Mouse (Mus musculus) gastrocnemius, adult 2 months (tissue): ENCODE measurements at regions not wholly inside any gene's neighbourhood (a gene's known extent, or its start where the extent isn't known, plus 50 kb on each side); places are given as distances from the start of the nearest gene placed in this dataset.

Source experiments
- DNase-seq: peaks from one replicate; pipeline ENCODE4 v3.0.0; 2022
- H3K27ac ChIP-seq: fragments of 200-600 bp; 2 replicates; pipeline ENCODE4 v1.8.1; 2022; ENCODE audit warnings: mild to moderate bottlenecking
- H3K4me3 ChIP-seq: fragments of 200-600 bp; 2 replicates; pipeline ENCODE4 v1.8.1; 2022; ENCODE audit warnings: mild to moderate bottlenecking, moderate library complexity
- CTCF ChIP-seq: fragments of 200-600 bp; IDR thresholded peaks from 2 replicates; pipeline ENCODE4 v1.8.1; 2022; ENCODE audit warnings: antibody characterized with exemption, mild to moderate bottlenecking, moderate library complexity
- intact Hi-C: fragments of 180-260 bp; cut with DNase I; formaldehyde crosslinking; loops from one replicate; pipeline ENCODE4 v1.15.1; 2025

DNA sequence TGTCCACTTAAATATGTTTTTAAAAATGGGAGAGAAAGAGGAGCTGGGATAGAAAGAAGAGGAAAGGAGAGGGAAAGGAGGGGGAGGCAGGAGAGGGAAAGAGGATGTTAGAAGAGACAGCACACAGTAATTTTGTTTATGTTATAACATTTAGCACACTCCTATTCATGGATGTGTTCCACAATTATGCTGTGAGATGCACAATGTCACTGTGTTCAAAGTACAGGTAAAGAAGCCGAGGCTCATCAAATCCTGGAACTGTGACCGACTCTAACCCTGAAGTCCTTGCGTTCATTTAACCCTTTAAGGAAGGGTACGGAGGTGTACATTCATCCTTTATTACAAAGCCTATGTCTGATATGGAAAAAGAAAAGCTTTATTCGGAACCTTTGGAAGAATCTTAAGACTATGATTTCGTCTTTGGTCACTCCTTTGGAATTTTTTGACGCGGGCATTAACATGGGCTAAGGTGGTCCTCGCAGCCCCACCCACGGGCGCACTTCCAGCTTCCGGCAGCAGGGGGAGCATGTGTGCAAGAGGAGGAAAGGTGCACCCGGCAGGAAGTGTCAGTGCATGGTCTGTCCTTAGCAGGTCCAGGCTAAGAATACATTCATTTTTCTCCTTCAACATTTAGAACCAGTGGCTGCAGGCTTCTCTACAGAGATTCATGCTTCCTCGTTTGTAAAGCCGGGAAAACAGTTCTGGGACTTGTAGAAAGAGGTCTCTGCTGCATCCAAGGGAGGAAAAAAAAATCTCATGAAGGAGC, 297.2 kb upstream of the Klf3 start:
- peak; percentile 88 for DNase-seq
- TF ChIP-seq CTCF = no peak; the same call in 1 of the 2 replicates
- Histone ChIP-seq H3K4me3 (peak overlapping the region; percentile 67), H3K27ac (peak overlapping the region; percentile 81)
- intact Hi-C loops = loop anchor here (1.0 to 10.0 kb wide), 7 partner anchors 27 to 356 kb away; no protein-coding TSS in a partner anchor

DNA sequence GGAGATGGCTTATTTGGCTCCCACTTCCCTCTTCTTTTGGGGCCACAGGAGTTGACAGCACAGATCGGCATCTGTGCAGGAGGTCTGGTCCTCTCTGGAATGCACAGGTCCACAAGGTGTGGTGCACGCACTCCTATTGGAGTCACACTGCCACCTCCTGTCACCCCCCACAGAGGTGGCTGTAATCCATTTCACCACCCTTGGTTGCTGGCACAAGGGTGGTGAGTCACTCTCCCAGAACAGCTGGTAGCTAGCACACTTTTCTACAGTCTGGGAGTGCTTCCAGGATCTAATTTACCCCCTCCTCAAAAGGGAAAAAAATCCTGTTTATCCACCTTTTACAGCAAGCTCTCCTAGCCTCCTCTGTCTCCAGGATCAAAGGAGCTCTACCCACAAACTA, 294.6 kb upstream of the Klf3 start:
- Histone ChIP-seq H3K4me3 (no peak overlapping the region), H3K27ac (no peak overlapping the region)
- no peak for DNase-seq
- TF ChIP-seq CTCF = no peak
- intact Hi-C loops = loop anchor here (5.0 to 10.0 kb wide), 5 partner anchors 59 to 354 kb away; no protein-coding TSS in a partner anchor

DNA sequence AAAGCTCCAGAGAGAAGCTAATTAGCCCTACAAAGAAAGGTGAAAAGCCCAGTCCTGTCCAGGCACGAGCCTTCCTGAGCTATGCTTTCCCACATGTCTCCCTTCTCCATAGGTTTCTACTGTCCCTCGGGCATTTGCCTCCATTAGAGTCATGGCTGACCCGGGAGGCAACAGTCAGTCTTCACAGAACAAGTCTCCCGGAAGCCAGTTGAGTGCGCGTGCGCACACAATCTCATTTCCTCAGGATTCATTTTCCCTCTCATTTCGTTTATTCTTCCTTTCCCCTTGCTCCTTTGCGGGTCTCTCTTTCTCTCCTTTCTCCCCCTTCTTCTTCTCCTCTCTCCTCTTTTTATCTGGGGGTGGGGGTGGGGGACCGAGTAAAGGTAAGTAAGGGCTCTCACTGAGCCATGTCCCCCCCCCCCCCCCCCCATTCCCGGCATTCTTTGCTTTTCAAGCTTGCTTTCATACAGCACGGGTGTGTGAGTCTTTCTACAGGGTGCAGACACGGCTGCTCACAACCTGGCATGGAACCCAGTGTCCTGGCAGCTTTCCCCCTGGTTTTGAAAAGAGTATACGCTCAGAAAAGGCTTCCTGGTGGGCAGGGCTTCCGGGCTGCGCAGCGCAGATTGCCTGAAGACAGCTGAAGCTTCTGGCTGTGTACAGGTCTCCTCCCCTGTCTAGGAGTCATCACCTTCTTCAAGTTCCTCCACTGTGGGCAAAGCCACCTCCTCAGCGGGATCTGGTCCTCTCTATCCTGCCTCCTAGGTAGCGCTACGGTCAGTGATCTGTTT, 289.8 kb upstream of the Klf3 start:
- DNase-seq = no peak
- Histone ChIP-seq H3K27ac (no peak overlapping the region), H3K4me3 (no peak overlapping the region)
- intact Hi-C loops = no loop called here
- TF ChIP-seq CTCF = no peak

DNA sequence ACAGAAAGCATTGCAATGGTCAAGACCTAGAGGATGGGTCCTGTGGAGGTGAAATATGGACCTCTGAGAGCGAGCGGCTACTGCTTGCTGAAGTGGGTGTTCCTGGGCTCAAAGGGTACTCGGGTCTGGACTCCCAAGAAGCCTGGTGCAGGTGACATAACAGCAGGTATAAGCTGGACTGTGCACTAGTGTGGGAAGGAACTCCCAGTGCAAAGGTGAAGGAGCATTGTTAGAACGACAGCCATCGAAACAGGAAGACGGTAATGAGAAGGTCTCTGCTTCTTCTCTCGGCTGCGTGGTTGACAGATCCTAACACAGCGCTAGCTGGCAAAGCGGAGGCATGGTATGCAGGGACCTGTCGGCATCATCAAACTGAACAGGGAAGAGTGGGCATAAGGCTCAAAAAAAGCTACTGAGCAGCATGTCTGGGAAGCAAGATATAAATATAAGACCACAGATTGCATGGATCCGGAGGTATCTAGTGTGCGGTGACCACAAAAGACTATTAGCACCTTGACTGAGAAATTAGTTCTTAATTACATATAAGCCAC, 287.0 kb upstream of the Klf3 start:
- no peak for TF ChIP-seq CTCF
- intact Hi-C loops = no loop called here
- Histone ChIP-seq H3K4me3 (no peak overlapping the region), H3K27ac (no peak overlapping the region)
- DNase-seq = no peak

DNA sequence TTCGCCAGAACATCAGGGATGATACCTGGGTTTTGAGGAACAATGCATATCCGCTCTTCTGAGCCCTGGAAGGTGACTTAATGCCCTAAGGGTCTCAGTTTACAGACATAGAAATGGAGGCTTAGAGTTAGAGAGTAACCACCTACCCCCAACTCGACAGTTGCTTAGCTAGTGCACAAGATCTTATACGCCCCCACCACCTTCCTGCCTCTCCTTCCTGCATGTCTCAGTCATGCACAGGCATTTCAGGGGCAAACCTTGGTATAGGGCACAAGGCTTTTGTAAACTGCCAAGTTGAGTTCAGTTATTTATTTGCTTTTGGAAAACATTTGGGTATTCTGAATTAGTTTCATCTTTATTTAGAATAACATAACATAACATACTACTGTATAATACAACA, 285.9 kb upstream of the Klf3 start:
- no peak for TF ChIP-seq CTCF
- intact Hi-C loops = no loop called here
- no peak for DNase-seq
- Histone ChIP-seq H3K27ac (no peak overlapping the region), H3K4me3 (no peak overlapping the region)

DNA sequence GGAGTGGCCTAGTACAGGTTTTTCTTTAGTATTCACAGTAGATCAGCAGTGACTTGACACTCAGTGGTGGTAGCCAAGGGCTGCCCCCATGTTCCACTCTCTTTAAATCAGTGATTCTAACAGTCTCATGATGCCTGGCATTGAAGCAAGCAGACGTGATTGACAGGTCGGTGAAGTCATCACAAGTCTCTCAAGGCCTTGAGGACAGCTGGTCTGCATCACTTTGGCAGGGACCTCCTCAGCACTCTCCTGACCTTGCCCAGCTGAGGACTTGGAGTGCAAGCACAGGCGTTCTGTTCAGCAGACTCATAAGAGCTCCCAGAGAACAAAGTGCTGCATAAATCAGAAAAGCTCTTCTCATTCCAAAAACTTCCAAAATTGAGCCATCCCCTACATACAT, 285.4 kb upstream of the Klf3 start:
- Histone ChIP-seq H3K4me3 (no peak overlapping the region), H3K27ac (no peak overlapping the region)
- intact Hi-C loops = no loop called here
- TF ChIP-seq CTCF = no peak
- DNase-seq = peak; percentile 72

DNA sequence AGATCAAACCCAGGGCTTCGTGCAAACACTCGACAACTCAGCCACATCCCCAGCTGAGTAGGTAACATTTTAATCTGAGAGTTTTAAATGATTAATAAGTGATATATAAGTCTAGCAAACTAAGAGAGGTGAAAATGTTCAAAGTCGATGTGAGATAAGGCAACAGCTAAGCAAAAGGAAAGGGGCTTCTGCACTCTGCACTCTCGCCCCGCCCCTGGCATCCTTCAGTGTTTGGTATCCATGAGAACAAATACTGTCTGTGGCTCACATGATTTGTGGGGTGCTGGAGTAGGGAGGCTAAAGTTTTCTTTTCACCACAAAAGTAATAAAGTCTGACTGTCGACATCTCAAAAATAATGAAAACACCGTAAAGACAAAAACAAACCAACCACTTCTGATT, 284.2 kb upstream of the Klf3 start:
- Histone ChIP-seq H3K4me3 (no peak overlapping the region), H3K27ac (peak overlapping the region; percentile 31; the same call in 1 of the 2 replicates)
- no peak for DNase-seq
- intact Hi-C loops = no loop called here
- no peak for TF ChIP-seq CTCF

DNA sequence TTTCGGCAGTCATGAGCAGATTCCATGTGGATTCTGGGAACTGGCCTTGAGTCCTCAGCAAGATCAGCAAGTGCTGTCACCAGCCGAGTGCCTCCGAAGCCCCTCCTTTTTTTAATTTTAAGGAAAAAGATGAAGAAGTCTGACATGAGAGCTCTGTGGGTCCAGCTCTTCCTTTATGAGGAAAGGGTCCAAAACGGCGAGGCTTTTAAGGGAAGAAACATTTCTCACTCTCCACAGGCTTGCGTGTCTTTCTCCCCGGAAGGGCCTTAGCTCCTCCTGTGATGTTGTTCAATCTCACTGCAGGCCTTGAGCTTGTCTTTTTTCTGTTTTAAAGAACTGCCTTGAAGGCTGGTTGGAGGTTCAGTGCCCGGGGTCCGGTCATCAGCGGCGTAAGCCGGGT, 283.5 kb upstream of the Klf3 start:
- Histone ChIP-seq H3K27ac (peak overlapping the region; percentile 24; the same call in 1 of the 2 replicates), H3K4me3 (no peak overlapping the region)
- DNase-seq = no peak
- no peak for TF ChIP-seq CTCF
- intact Hi-C loops = no loop called here

DNA sequence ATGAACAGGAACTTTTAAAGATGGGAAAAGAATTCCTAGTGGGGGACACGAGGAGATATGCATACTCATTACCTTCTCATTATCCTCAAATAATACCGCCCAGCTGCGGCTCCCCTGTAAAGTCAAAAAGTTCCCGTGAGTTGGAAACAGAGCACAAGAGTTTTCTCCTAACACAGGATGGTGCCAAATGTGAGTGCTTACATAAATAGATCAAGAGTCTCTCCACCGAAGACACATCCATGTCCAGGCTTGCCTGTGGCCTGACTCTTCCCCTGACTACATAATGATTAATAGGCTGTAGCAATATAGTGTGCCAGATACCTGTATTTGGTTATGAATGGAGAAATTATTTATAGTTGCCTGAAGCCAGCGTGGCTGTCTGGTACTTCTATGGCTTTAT, 281.8 kb upstream of the Klf3 start:
- intact Hi-C loops = no loop called here
- no peak overlapping the region for H3K4me3 ChIP-seq
- H3K27ac ChIP-seq = no peak overlapping the region

DNA sequence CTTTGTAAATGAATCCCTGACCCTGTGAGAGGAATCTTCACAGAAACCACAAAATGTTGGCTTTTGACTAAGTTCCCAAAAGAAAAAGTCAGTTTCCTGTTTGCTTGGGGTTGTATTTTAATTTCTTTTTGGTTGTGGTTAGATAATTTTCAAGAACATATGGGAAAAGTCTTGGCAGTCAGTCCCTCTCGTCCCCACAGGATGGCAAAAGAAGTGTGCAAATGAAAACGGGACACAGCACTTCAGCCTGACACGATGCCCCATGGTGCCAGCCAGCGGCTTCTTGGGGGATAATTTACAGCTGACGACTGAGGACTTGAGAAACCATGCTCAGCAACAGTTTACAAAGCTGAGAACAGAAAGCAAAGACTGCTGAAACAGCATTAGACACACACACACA, 281.2 kb upstream of the Klf3 start:
- no peak overlapping the region for H3K4me3 ChIP-seq
- intact Hi-C loops = no loop called here
- no peak overlapping the region for H3K27ac ChIP-seq
- DNase-seq = no peak
- TF ChIP-seq CTCF = no peak

More for the DNA sequence above, 281.8 kb upstream of the Klf3 start:
- no peak for TF ChIP-seq CTCF
- DNase-seq = no peak

DNA sequence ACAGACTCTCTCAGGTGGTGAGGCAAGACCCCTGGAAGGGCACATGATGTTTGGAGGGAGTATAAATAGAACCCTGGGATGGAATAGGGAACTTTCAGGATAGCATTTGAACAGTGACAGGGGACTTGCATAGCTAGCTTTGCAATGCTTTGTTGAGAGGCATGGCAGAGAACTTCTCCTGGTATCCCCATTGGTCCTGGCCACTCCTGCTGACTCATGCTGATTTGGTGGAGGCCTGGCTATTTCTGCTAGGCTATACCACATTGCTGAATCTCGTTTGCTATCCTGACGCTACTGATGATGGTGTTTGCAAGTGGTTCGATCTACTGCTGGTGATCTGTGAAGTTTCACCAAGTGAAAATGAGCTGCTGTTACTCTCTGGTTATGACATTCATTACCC, 276.7 kb upstream of the Klf3 start:
- intact Hi-C loops = no loop called here
- no peak overlapping the region for H3K27ac ChIP-seq

DNA sequence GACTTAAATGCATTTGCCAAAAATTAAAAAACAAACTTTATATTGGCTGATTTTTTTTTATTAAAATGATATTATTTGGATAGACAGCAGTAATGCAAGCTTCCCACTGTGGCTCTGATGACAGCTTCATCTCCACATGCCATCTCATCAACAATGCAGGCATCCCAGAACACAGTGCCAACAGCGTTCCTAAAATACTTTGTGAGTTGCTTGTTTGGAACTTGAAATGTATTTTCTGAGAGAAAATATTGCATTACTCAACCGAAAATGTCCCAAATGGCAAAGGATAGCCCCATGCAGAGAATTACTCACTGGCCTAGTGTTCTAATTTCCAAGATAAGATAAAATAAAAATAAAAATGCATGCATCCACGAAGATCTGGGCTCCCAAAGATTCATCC, 275.2 kb upstream of the Klf3 start:
- Histone ChIP-seq H3K4me3 (no peak overlapping the region), H3K27ac (no peak overlapping the region)
- DNase-seq = no peak
- intact Hi-C loops = no loop called here
- TF ChIP-seq CTCF = no peak

More for the DNA sequence above, 276.7 kb upstream of the Klf3 start:
- H3K4me3 ChIP-seq = no peak overlapping the region
- DNase-seq = no peak
- TF ChIP-seq CTCF = no peak

DNA sequence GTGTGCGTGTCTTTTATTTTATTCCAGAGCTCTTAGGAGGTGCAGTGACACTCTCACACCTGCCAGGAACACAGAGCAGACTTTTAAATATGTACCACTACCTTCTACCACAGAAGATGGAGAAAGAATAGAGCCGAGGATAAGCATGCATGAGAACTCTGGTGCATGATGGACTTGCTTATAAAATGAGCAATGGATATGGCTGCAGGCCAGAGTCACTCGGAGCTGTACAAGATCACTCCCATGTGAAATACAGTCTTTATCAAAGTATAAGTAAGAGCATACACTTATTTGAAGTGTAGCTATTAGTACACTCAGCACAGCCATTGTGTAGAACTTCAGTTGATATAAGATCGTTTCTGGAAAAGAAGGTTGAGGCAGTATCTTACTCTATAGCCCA, 268.8 kb upstream of the Klf3 start:
- intact Hi-C loops = no loop called here

More for the DNA sequence above, 268.8 kb upstream of the Klf3 start:
- no peak for DNase-seq
- Histone ChIP-seq H3K27ac (no peak overlapping the region), H3K4me3 (no peak overlapping the region)
- TF ChIP-seq CTCF = no peak
